Mouse (Mus musculus): ENCODE results near the gene Gm10337.

GRCm38 (mm10) chr15:102546246-102546645 is 42.7 kb downstream of the Gm10337 start:
- TF ChIP-seq E2F4 (IDR thresholded peaks at IDR 0.05; ENCODE audit: insufficient read depth) (no peak), MYOD1 (IDR thresholded peaks at IDR 0.05; ENCODE audit: control insufficient read depth in 1 of 3, insufficient read length in 2 of 3, low read depth in 2 of 3) (no peak), MAX (IDR thresholded peaks at IDR 0.05; ENCODE audit: low read depth) (no peak), MYOG (IDR thresholded peaks at IDR 0.05; ENCODE audit: control insufficient read depth in 1 of 3, insufficient read depth in 1 of 3, insufficient read length in 2 of 3, low read depth in 2 of 3) (no peak), POLR2A (IDR thresholded peaks at IDR 0.05; ENCODE audit: insufficient read length, low read depth) (no peak), REST (IDR thresholded peaks at IDR 0.05; ENCODE audit: insufficient read depth, insufficient read length) (no peak), POLR2AphosphoS2 (IDR thresholded peaks at IDR 0.05; ENCODE audit: insufficient read length, low read depth) (no peak), TCF12 (IDR thresholded peaks at IDR 0.05; ENCODE audit: insufficient read depth, poor library complexity, severe bottlenecking) (no peak), CEBPB (IDR thresholded peaks at IDR 0.05; ENCODE audit: insufficient read depth, poor library complexity, severe bottlenecking) (no peak), USF1 (IDR thresholded peaks at IDR 0.05; ENCODE audit: low read depth) (no peak)
